Mouse (Mus musculus) forebrain, embryonic 14.5 days (tissue): ENCODE data around the gene 1700020N01Rik. TPM values are rescaled to one million over a fixed set of nuclear protein-coding genes. Genes with fewer than 3 reads are reported as not detected.

ENCODE experiments used
- ATAC-seq: fragments of 200-750 bp; cut with Nextera tagmentation; 2 replicates; pipeline ENCODE4 v1.8.0; 2017; ENCODE audit warnings: mild to moderate bottlenecking, moderate library complexity
- DNase-seq: peaks from one replicate; pipeline ENCODE4 v3.0.0-alpha.2; 2015; ENCODE audit warnings: low spot score
- H3K27ac ChIP-seq: fragments of 300-500 bp; sonication (generic); 2 replicates; pipeline ENCODE4 v1.5.1; 2014; ENCODE audit warnings: low read depth, mild to moderate bottlenecking, control low read depth, low read length, moderate library complexity
- H3K27me3 ChIP-seq: fragments of 300-500 bp; sonication (generic); replicated peaks from 2 replicates; pipeline ENCODE4 v1.6.1; 2014; ENCODE audit warnings: low read length, control low read depth, mixed read lengths; ENCODE audit not compliant: control insufficient read depth, insufficient read depth
- H3K36me3 ChIP-seq: fragments of 300-500 bp; sonication (generic); 2 replicates; pipeline ENCODE4 v1.6.1; 2014; ENCODE audit warnings: low read length, control low read depth; ENCODE audit not compliant: control insufficient read depth, insufficient read depth
- H3K4me1 ChIP-seq: fragments of 300-500 bp; sonication (generic); 2 replicates; pipeline ENCODE4 v1.6.1; 2014; ENCODE audit warnings: antibody characterized with exemption, low read length, control low read depth; ENCODE audit not compliant: control insufficient read depth, insufficient read depth
- H3K4me2 ChIP-seq: fragments of 300-500 bp; sonication (generic); 2 replicates; pipeline ENCODE4 v1.6.1; 2014; ENCODE audit warnings: mild to moderate bottlenecking, control low read depth, low read length
- H3K4me3 ChIP-seq: fragments of 300-500 bp; sonication (generic); 2 replicates; pipeline ENCODE4 v1.5.1; 2014; ENCODE audit warnings: low read depth, low read length, control low read depth
- H3K9ac ChIP-seq: fragments of 300-500 bp; sonication (generic); 2 replicates; pipeline ENCODE4 v1.6.1; 2014; ENCODE audit warnings: mild to moderate bottlenecking, low read length, control low read depth, moderate library complexity
- H3K9me3 ChIP-seq: fragments of 300-500 bp; sonication (generic); replicated peaks from 2 replicates; pipeline ENCODE4 v1.6.1; 2016; ENCODE audit warnings: low read length, control low read depth, mixed read lengths; ENCODE audit not compliant: control insufficient read depth
- WGBS: fragments of 180-500 bp; shearing (Covaris S2); extraction: QIAGEN DNeasy Blood & Tissue Kit; methylation state at CpG from one replicate; pipeline ENCODE4 v1.1.7; 2014; 5-methylcytosine and 5-hydroxymethylcytosine counted together
- polyA plus RNA-seq: library from polyadenylated mRNA; unstranded; fragments of >200 nt; fragmentation: Nextera tagmentation; extraction: Ambion mirVana; gene quantifications from 2 replicates; pipeline ENCODE4 v1.2.1, GENCODE M21; 2014

Gene 1700020N01Rik
- polyA plus RNA-seq, 1 experiment from 2014 or later = not detected

DNA sequence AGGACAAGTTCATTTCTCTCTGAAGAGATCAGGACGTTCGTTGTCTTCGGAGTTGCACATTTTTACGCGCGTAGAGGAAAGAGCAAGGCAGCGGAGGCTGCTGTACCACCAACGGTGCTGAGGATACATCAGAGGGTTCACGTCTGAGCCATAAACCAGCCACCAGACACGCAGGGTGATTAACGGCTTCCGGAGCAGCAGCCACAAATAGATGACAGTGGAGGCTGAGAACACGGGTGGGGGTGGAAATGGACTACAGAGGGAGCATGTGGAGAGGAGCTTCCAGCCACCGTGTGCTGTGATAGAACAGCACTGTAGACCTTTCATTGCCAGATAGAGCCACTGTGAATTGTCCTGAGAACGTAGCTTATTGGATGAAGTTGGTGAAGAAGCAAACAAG is 33.2 kb upstream of the 1700020N01Rik start:
- Histone ChIP-seq H3K36me3 (no peaks in the 10 kb centered on the region), H3K27ac (no peak overlapping the region), H3K4me1 (no peaks in the 10 kb centered on the region), H3K4me2 (no peak overlapping the region), H3K4me3 (no peak overlapping the region), H3K9ac (no peak overlapping the region), H3K27me3 (no peaks in the 10 kb centered on the region), H3K9me3 (no peaks in the 10 kb centered on the region)
- no peak for ATAC-seq
- no peak for DNase-seq
- 86% methylated on average over 15 of the region's 15 CpGs for WGBS

DNA sequence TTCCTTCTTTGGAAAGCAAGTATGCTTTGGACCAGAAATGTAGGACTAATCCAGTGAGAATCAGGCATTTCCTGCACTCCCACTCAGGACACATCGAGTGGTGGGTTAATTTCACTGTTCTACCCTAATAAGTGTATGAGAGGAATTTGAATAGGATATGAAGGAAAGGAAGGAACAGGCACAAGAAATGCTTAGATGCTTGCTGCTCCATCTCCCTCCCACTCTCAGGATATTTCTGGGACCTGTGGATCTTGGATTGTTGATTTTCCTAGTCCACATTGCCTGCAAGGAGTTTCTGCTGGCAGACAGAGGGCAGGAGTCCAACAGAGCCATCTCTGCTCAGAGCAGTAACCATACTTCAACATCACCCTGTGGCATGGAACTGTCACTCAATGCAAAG is 31.8 kb upstream of the 1700020N01Rik start:
- Histone ChIP-seq H3K9me3 (no peaks in the 10 kb centered on the region), H3K4me2 (no peak overlapping the region), H3K4me1 (no peaks in the 10 kb centered on the region), H3K27me3 (no peaks in the 10 kb centered on the region), H3K27ac (no peak overlapping the region), H3K4me3 (no peak overlapping the region), H3K36me3 (no peaks in the 10 kb centered on the region), H3K9ac (no peak overlapping the region)
- WGBS = 87% methylated on average over 1 of the region's 1 CpGs
- ATAC-seq (no peak), DNase-seq (no peak)

DNA sequence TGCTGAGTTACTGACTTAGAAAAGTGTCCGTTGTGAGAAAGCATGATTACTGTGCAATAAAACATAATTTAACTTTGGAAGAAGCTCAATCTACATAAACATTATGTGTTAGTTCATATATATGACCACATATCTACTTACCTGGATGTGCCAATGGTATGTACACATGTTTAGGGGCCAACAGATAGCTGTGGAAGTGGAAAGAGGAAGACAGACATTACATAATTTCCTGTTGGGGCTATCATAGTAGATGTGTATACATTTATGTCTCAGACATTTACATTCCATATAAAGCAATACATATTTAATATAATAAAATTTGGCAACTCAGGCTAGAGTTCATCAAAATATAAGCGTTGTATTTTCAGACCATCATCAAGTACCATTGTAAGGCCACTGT is 29.5 kb upstream of the 1700020N01Rik start:
- 91% methylated on average over 2 of the region's 2 CpGs for WGBS
- Histone ChIP-seq H3K4me2 (no peak overlapping the region), H3K27ac (no peak overlapping the region), H3K4me1 (no peaks in the 10 kb centered on the region), H3K27me3 (no peaks in the 10 kb centered on the region), H3K36me3 (no peaks in the 10 kb centered on the region), H3K9me3 (no peaks in the 10 kb centered on the region), H3K9ac (no peak overlapping the region), H3K4me3 (no peak overlapping the region)
- DNase-seq (no peak), ATAC-seq (no peak)

- ATAC-seq (no peak), DNase-seq (no peak)
- Histone ChIP-seq H3K9ac (no peak overlapping the region), H3K4me3 (no peak overlapping the region), H3K4me1 (no peaks in the 10 kb centered on the region), H3K27me3 (no peaks in the 10 kb centered on the region), H3K4me2 (no peak overlapping the region), H3K36me3 (no peaks in the 10 kb centered on the region), H3K27ac (no peak overlapping the region), H3K9me3 (no peaks in the 10 kb centered on the region)
- 90% methylated on average over 5 of the region's 5 CpGs for WGBS
Observed at GRCm38 (mm10) chr10:21564189-21564588, 28.8 kb upstream of the 1700020N01Rik start.

DNA sequence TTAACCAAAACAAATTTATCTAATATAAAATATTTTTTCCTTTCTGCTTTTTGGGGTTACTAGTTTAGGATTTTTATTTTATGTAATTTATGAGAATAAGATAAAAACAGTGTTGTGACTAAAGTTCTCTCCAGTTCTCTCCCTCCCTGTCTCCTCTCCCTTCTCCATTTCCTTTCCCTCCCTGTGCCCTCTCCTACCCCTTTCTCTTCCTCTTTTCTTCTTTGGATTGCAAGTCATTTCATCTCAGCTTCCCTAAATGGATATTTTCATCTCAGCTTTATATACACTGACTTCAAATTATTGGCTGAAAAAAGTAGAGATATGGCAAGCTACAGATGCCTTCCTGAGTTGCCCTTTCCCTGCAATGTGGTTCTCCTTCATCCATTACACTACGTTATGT is 26.9 kb upstream of the 1700020N01Rik start:
- no peaks in the 10 kb centered on the region for H3K27me3 ChIP-seq
- no peak for ATAC-seq
- H3K9me3 ChIP-seq = no peaks in the 10 kb centered on the region
- H3K4me2 ChIP-seq = no peak overlapping the region
- H3K9ac ChIP-seq = no peak overlapping the region
- DNase-seq = no peak
- WGBS = 98% methylated on average over 1 of the region's 1 CpGs
- H3K27ac ChIP-seq = no peak overlapping the region
- no peak overlapping the region for H3K4me3 ChIP-seq
- no peaks in the 10 kb centered on the region for H3K36me3 ChIP-seq
- H3K4me1 ChIP-seq = no peaks in the 10 kb centered on the region

DNA sequence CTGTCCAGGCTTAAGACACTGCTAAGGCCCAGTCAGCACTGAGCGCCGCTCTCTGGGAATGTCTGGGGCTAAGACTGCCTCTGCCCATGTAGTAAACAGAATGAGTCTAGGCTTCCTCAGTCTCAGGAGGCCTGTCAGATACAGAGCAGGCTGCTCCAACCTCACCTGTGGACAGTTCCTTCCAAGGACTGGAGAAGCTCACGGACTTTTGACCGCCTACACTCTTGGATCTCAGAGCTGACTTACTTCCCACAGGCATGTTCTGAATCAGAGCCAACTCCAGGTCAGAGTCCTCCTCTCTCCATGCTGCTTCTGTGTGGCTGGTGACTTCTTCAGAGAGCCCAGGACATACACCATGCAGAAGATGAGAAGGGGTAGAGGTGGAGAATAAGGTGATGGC is 21.3 kb upstream of the 1700020N01Rik start:
- ATAC-seq (no peak), DNase-seq (no peak)
- Histone ChIP-seq H3K4me3 (no peak overlapping the region), H3K36me3 (no peaks in the 10 kb centered on the region), H3K27me3 (no peaks in the 10 kb centered on the region), H3K9me3 (no peaks in the 10 kb centered on the region), H3K4me2 (no peak overlapping the region), H3K4me1 (no peaks in the 10 kb centered on the region), H3K27ac (no peak overlapping the region), H3K9ac (no peak overlapping the region)
- 87% methylated on average over 4 of the region's 4 CpGs for WGBS

DNA sequence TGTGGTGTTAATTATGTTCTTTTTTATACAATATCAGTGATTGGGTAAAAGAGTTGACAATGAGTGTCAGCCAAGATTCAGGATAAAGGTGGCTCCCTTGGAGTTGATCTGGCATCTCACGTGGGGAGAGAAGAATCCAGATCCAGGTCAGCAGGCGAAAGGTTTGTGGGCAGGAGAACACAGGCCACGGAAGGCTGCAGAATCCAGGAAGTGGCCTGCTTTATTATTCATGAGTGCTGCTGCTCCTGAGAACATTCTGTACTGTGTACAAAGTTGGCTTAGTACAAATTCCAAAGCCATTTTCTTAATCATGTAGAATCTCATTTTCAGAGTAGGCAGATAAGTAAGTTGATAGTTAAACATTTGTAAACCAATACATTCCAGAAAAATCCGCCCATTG is 19.2 kb upstream of the 1700020N01Rik start:
- ATAC-seq = no peak
- 85% methylated on average over 4 of the region's 4 CpGs for WGBS

GRCm38 (mm10) chr10:21575806-21576378 is 17.1 kb upstream of the 1700020N01Rik start:
- DNase-seq (peak; percentile 49), ATAC-seq (0 out of 2 replicates have a peak, but pooled peaks have one; percentile 32)

More for the DNA sequence above, 19.2 kb upstream of the 1700020N01Rik start:
- Histone ChIP-seq H3K36me3 (no peaks in the 10 kb centered on the region), H3K4me2 (no peak overlapping the region), H3K27me3 (no peaks in the 10 kb centered on the region), H3K4me1 (no peaks in the 10 kb centered on the region), H3K9me3 (no peaks in the 10 kb centered on the region), H3K4me3 (no peak overlapping the region), H3K27ac (no peak overlapping the region), H3K9ac (no peak overlapping the region)
- no peak for DNase-seq

DNA sequence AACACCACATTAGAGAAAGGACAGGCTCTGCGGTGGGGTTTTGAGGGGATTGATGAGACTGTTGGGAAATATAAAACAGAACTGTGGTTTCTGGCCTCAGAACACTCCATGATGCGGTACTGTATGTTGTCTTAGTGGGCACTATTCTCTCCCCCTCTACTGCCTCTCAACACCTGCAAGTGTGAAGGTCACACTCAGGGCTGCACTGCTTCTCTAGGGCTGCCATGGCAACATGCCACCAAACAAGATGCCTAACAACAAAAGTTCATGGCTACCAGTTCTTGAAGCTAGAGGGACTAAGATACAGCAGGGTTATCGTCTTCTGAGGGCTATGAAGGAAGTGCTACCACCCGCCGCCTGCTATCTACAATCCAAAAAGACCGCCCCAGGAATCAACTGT is 15.1 kb upstream of the 1700020N01Rik start:
- no peak for ATAC-seq
- no peak for DNase-seq
- Histone ChIP-seq H3K36me3 (no peaks in the 10 kb centered on the region), H3K9ac (no peak overlapping the region), H3K27me3 (no peaks in the 10 kb centered on the region), H3K4me3 (no peak overlapping the region), H3K27ac (no peak overlapping the region), H3K9me3 (no peaks in the 10 kb centered on the region), H3K4me2 (no peak overlapping the region), H3K4me1 (no peaks in the 10 kb centered on the region)
- 93% methylated on average over 6 of the region's 6 CpGs for WGBS

More at GRCm38 (mm10) chr10:21575806-21576378, 17.1 kb upstream of the 1700020N01Rik start:
- H3K9me3 ChIP-seq = no peaks in the 10 kb centered on the region
- 48% methylated on average over 11 of the region's 11 CpGs for WGBS
- no peaks in the 10 kb centered on the region for H3K36me3 ChIP-seq
- no peak overlapping the region for H3K4me2 ChIP-seq
- H3K4me1 ChIP-seq = no peaks in the 10 kb centered on the region
- H3K27me3 ChIP-seq = no peaks in the 10 kb centered on the region
- no peak overlapping the region for H3K27ac ChIP-seq
- no peak overlapping the region for H3K4me3 ChIP-seq
- H3K9ac ChIP-seq = no peak overlapping the region
